Mouse (Mus musculus): Measurements from ENCODE around the gene Cntnap2. TPM values are rescaled to one million over a fixed set of nuclear protein-coding genes. Genes with fewer than 3 reads are reported as not detected.

Gene Cntnap2
- polyA plus RNA-seq, 1 experiment from 2014 or later: 1.5 TPM

DNA sequence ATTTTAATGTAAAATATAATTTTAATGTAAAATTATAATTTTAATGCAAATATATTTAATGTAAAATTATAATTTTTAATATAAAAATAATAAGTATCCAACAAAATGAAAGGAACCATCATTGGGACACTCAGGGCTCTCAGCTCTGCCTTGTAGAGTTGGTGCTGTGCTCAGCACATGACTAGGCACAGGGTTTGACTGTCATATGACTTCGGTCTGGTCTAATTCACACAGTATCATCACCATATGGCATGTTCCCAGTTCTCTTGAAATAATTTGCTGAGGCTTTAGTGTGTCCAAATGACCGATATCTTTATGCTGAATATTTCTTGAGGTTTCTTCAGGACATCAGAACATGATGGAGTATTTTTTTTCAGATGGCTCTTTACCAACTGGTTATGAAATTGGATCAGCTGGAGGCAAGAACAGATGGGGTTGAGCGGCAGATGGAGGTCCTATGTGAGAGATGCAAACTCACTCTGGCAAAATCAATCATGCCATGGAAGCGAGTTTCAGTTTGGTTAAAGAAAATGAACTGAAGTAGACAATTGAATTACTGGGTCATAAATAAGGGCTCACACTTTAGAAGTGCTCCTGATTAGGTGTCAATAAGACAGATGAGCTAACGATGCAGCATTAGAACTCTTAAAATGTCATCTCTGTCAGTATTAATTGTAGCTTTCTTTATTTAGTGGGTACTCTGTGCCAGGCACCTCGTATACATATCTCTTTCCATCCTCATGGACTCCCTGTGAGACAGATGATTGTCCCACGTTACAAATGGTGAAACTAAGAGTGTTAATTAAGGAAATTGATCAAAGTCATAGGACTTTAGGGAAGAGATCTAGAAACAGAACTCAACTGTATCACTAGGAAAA is 1645.4 kb downstream of the Cntnap2 start:
- Histone ChIP-seq H3K4me1 (no peaks in the 10 kb centered on the region), H3K9me3 (replicated peaks) (no peaks in the 10 kb centered on the region), H3K4me3 (no peak overlapping the region), H3K27me3 (ENCODE audit: low read depth, poor library complexity, severe bottlenecking) (peaks cover 4% of the 10 kb centered on the region; the same call in 1 of the 2 replicates), H3K36me3 (no peaks in the 10 kb centered on the region), H3K27ac (no peak overlapping the region)
- WGBS: 58% methylated on average over 7 of the region's 7 CpGs
- DNase-seq (ENCODE audit: low spot score): no peak

DNA sequence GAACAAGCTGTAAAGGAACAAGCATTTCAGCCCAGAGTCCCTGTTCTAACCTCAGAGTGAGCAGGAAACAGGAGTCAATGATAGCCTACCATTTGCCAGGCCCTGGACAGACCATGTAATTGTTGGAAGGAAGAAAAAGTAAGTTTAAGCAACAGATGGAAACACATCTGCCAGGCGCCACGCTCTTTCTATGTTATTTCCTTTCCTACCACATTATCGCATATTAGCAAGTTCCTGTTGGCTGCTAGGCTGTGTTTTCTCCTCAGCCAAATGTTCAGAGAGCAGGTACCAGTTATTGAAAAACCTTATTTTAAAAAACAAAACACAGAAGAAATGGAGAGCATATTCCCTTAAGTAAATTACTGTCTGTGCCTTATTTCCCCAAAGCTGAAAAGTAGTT is 1646.8 kb downstream of the Cntnap2 start:
- no peaks in the 10 kb centered on the region for H3K4me1 ChIP-seq
- WGBS: 89% methylated on average over 3 of the region's 3 CpGs
- DNase-seq (ENCODE audit: low spot score): no peak
- H3K36me3 ChIP-seq: no peaks in the 10 kb centered on the region
- H3K4me3 ChIP-seq: no peak overlapping the region
- H3K27me3 ChIP-seq (ENCODE audit: low read depth, poor library complexity, severe bottlenecking): peaks cover 4% of the 10 kb centered on the region; the same call in 1 of the 2 replicates
- no peaks in the 10 kb centered on the region for H3K9me3 ChIP-seq (replicated peaks)
- no peak overlapping the region for H3K27ac ChIP-seq

DNA sequence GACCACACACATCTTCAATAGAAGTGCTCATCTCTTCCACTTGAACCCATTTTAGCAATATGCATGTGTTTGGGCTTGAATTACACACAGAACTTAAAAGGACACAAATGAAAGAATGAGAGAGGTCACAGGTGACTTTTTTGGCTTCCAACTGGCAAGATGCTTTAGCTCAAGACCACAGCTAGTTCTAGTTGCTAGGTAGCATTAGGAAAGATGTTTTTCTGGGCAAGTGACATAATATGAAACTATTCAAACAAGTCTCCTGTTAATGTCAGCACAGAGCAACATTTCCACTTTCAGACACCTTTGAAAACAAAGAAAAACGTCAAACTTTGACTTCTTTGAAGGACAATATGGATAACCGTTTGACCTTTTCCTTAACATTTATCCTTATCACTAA is 1657.4 kb downstream of the Cntnap2 start:
- 81% methylated on average over 2 of the region's 2 CpGs for WGBS
- Histone ChIP-seq H3K4me1 (no peaks in the 10 kb centered on the region), H3K27me3 (ENCODE audit: low read depth, poor library complexity, severe bottlenecking) (no peaks in the 10 kb centered on the region)

DNA sequence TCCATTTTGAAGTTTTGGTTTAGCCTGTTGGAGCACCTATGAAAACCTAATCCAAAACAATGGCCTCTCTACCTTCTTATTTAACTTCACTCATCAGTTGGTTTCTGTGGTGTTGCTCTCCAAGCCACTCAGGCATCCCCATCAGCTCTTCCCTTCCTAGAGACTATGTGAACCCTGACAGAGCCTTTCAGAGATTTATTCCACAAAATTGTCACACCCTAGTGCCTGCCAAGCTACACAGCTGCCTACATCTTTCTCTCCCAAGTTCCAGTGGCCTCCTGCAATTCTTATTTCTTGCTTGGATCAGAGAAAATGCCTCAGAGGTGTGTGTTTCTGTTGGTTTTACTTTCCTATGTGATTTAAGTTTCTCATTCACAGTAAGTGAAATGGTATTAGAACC is 1674.6 kb downstream of the Cntnap2 start:
- Histone ChIP-seq H3K27ac (no peak overlapping the region), H3K9me3 (replicated peaks) (no peaks in the 10 kb centered on the region), H3K4me3 (no peak overlapping the region), H3K36me3 (no peaks in the 10 kb centered on the region), H3K27me3 (ENCODE audit: low read depth, poor library complexity, severe bottlenecking) (no peaks in the 10 kb centered on the region), H3K4me1 (no peaks in the 10 kb centered on the region)
- no peak for DNase-seq (ENCODE audit: low spot score)

More for the DNA sequence above, 1657.4 kb downstream of the Cntnap2 start:
- no peak for DNase-seq (ENCODE audit: low spot score)
- Histone ChIP-seq H3K9me3 (replicated peaks) (no peaks in the 10 kb centered on the region), H3K4me3 (no peak overlapping the region), H3K27ac (no peak overlapping the region), H3K36me3 (no peaks in the 10 kb centered on the region)

DNA sequence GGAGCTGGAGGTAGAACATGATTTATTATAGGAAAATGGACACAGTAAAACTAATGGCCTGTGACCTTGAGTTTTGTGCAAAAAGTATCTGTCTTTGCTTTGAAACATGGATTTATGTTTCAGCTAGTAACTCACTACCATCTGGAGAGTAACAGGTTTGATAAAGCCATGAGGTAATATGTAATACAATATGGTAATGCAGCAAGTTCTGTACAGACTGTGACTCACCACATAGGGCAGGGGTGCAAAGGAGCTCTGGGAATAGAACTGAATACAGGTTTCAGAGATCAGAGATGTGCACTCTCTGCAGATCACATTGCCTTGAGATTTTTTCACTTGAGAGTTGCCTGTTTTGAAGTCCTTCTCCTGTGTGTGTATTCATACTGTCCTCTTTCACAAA is 1689.3 kb downstream of the Cntnap2 start:
- H3K27me3 ChIP-seq (ENCODE audit: low read depth, poor library complexity, severe bottlenecking): no peaks in the 10 kb centered on the region
- H3K36me3 ChIP-seq: no peaks in the 10 kb centered on the region
- no peak overlapping the region for H3K27ac ChIP-seq
- no peaks in the 10 kb centered on the region for H3K9me3 ChIP-seq (replicated peaks)
- no peak for DNase-seq (ENCODE audit: low spot score)
- no peaks in the 10 kb centered on the region for H3K4me1 ChIP-seq
- H3K4me3 ChIP-seq: no peak overlapping the region

DNA sequence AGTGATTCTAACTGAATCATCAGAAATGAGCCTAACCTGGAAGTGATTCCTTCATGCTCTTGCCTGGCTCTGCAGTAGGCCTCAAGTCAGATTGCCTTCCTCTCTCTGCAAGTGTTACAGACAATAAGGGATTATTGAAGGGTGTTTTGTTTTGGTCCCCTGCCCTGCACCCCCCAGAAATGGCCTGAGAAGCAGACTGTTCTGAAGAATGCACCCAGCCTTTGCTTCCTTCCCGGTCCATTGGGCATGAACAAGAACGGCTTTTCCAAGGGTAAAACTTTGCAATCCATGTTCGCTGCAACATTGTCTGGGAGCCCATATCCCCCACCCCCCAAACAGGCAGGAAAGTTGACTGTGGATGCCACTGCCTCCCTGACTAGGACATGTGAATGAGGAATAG is 1704.3 kb downstream of the Cntnap2 start:
- H3K9me3 ChIP-seq (replicated peaks): no peaks in the 10 kb centered on the region
- no peaks in the 10 kb centered on the region for H3K4me1 ChIP-seq
- H3K27me3 ChIP-seq (ENCODE audit: low read depth, poor library complexity, severe bottlenecking): no peaks in the 10 kb centered on the region
- no peak for DNase-seq (ENCODE audit: low spot score)
- H3K4me3 ChIP-seq: no peak overlapping the region
- no peak overlapping the region for H3K27ac ChIP-seq
- H3K36me3 ChIP-seq: no peaks in the 10 kb centered on the region
- 89% methylated on average over 3 of the region's 3 CpGs for WGBS

DNA sequence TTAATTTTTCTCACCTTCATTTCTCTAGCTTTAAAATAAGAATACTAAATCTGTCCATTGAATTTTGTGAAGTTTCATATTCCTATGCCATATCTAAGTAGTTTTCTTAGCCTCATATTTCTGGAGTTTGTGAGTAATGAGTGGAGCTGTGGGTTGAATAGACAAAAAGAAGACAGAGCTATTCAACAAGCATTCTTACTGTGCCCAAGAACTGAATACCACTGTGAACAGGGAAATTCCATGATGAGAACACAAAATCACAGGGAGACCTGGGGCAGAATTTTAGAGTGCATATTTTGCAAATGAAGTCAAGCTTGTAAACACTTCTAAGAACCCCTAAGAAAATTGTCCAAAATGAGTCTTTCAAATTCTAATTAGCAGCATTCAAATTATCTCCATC is 1715.4 kb downstream of the Cntnap2 start:
- no peaks in the 10 kb centered on the region for H3K4me1 ChIP-seq
- H3K27ac ChIP-seq: no peak overlapping the region
- no peak for DNase-seq (ENCODE audit: low spot score)
- H3K36me3 ChIP-seq: no peaks in the 10 kb centered on the region
- H3K4me3 ChIP-seq: no peak overlapping the region
- H3K9me3 ChIP-seq (replicated peaks): no peaks in the 10 kb centered on the region
- H3K27me3 ChIP-seq (ENCODE audit: low read depth, poor library complexity, severe bottlenecking): no peaks in the 10 kb centered on the region

DNA sequence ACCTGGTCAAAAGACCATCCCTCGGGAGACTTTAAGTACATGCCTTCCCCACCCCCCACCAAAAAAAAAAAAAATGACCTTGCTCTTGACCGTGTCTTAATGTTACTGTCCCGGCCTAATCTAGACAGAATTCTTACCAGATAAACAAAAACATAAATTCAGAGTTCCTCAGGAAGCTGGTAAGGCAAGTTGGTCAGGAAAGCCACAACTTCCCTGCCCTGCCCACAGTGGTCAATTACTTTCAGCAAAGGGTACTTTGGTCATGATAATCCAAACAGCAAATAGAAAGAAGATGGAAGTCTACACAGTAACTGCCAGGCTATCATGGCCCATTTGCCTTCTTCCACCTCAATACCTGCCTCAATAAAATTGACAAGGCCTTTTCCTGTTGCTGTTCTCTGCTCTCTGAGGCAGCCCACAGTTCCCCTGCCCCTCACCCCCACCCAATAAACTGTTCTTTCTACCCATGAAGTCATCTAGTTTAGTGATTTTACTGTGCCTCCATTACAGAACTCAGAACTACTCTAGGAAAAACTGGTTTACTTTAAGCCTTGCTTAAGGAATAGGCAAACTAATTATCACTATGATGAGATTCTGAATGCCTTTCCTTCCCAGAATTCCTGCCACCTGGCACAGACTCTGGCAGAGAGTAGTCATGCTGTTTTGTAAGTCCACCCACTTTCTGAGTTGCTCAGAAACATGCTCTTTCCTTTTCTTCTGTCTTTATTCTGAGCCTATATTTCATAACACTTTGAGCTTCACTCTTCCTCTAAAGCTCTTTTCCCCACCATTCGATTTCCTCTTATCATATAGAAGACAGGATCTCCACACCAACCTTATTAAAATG is 1743.3 kb downstream of the Cntnap2 start:
- Histone ChIP-seq H3K36me3 (no peaks in the 10 kb centered on the region), H3K27me3 (ENCODE audit: low read depth, poor library complexity, severe bottlenecking) (no peaks in the 10 kb centered on the region), H3K4me1 (no peaks in the 10 kb centered on the region), H3K4me3 (no peak overlapping the region), H3K27ac (no peak overlapping the region), H3K9me3 (replicated peaks) (no peaks in the 10 kb centered on the region)
- no peak for DNase-seq (ENCODE audit: low spot score)
- 84% methylated on average over 4 of the region's 4 CpGs for WGBS

DNA sequence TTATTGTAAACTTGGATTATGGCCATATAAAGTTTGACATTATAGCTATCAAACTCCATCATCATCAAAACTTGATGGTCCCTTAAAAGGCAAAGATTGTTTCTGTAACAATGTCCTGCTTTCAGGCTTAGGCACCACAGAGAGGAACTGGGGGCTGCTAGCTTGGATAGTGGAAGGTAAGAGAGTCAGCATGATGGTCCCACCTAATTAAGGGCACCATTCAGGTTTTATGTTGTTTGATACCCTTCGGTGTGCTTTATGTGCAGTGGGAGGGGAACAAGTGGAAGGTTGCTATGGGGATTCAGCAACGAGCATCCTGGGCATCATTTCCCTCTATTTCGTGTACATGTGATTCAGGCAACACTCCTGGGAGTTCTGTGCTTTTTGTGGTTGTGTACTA is 1797.5 kb downstream of the Cntnap2 start:
- DNase-seq (ENCODE audit: low spot score): no peak
- Histone ChIP-seq H3K27me3 (ENCODE audit: low read depth, poor library complexity, severe bottlenecking) (no peaks in the 10 kb centered on the region), H3K9me3 (replicated peaks) (no peaks in the 10 kb centered on the region), H3K36me3 (no peaks in the 10 kb centered on the region), H3K4me3 (no peak overlapping the region), H3K27ac (no peak overlapping the region), H3K4me1 (0 out of 2 replicates have a peak, but pooled peaks cover 6% of the 10 kb centered on the region)
- 78% methylated on average over 3 of the region's 3 CpGs for WGBS

DNA sequence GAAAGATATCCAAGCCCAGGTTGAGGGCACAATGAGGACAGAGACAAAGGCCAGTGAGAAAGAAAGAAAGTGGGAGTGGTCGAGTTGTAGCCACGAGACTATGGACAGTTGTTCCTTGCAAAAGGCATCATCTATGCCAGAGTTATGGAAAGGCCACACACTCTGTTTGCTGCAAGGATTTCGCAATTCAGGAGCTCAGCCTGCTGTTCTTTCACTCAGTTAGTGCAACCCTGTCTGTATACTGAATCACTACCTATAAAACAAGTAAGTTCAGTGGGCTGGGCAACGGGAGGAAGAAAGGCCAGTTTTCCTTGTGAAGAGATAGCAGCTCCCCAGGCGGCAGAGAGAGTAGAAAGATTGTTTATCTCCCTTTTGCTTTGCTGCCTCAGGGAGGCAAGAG is 1801.9 kb downstream of the Cntnap2 start:
- H3K27me3 ChIP-seq (ENCODE audit: low read depth, poor library complexity, severe bottlenecking): no peaks in the 10 kb centered on the region
- DNase-seq (ENCODE audit: low spot score): no peak
- H3K4me3 ChIP-seq: no peak overlapping the region
- 0 out of 2 replicates have a peak, but pooled peaks cover 6% of the 10 kb centered on the region for H3K4me1 ChIP-seq
- no peak overlapping the region for H3K27ac ChIP-seq
- H3K36me3 ChIP-seq: no peaks in the 10 kb centered on the region
- H3K9me3 ChIP-seq (replicated peaks): no peaks in the 10 kb centered on the region
- 31% methylated on average over 5 of the region's 5 CpGs for WGBS

DNA sequence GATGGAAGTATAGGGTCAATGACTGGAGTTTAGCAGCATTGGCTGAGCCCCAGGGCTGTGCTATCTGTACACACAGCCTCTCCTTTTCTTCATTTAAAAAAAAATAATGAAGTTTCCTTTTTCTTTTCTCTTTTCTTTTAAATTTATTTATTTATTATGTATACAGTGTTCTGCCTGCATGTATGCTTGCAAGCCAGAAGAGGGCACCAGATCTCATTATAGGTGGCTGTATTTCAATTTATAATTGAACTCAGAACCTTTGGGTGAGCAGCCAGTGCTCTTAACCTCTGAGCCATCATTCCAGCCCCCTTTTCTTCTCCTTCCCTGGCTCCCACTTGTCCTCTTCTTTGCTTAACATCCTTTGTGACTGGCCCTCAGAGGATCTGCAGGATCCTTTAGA is 1807.2 kb downstream of the Cntnap2 start:
- Histone ChIP-seq H3K27me3 (ENCODE audit: low read depth, poor library complexity, severe bottlenecking) (no peaks in the 10 kb centered on the region), H3K27ac (no peak overlapping the region), H3K4me3 (no peak overlapping the region), H3K36me3 (no peaks in the 10 kb centered on the region), H3K4me1 (no peaks in the 10 kb centered on the region), H3K9me3 (replicated peaks) (no peaks in the 10 kb centered on the region)
- no peak for DNase-seq (ENCODE audit: low spot score)

DNA sequence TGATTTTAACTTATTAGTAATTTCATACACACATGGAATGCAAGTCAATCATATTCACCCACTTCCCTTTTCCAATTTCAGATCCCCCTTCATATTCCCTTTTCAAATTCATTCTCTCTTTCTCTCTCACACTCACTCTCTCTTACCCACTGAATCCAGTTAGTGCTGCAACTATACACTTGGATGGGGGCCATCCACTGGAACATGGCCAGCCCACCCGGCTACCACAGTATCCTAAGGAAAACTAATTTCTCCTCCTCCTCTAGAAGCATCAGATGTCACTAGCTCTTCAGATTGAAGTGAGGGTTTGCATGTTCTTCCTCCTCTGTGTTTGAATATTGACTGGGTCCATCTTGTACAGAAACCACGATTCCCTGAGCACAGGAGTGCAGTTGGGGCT is 1827.1 kb downstream of the Cntnap2 start:
- no peaks in the 10 kb centered on the region for H3K36me3 ChIP-seq
- H3K27ac ChIP-seq: no peak overlapping the region
- H3K4me1 ChIP-seq: no peaks in the 10 kb centered on the region
- WGBS: 82% methylated on average over 2 of the region's 2 CpGs
- no peaks in the 10 kb centered on the region for H3K9me3 ChIP-seq (replicated peaks)
- H3K4me3 ChIP-seq: no peak overlapping the region
- DNase-seq (ENCODE audit: low spot score): no peak
- no peaks in the 10 kb centered on the region for H3K27me3 ChIP-seq (ENCODE audit: low read depth, poor library complexity, severe bottlenecking)

DNA sequence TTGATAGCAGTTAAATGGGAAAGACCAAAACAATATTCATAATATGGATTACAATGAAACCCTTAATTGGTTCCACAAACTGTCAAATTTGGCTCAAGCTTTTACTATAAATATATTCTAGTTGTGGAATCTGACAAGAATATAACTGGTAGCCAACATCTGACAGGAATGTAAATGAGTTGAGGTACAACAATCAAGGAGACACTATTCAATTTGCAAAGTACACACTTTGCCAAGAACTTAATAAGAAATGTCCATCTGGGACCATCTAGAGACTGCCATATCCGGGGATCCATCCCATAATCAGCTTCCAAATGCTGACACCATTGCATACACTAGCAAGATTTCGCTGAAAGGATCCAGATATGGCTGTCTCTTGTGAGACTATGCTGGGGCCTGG is 1850.0 kb downstream of the Cntnap2 start:
- Histone ChIP-seq H3K4me1 (no peaks in the 10 kb centered on the region), H3K27ac (no peak overlapping the region), H3K36me3 (no peaks in the 10 kb centered on the region), H3K4me3 (no peak overlapping the region), H3K9me3 (replicated peaks) (no peaks in the 10 kb centered on the region), H3K27me3 (ENCODE audit: low read depth, poor library complexity, severe bottlenecking) (no peaks in the 10 kb centered on the region)
- DNase-seq (ENCODE audit: low spot score): no peak
- WGBS: 86% methylated on average over 2 of the region's 2 CpGs
